Mouse (Mus musculus) heart, adult 18-20 months (tissue): Measurements from ENCODE around the gene H2-T24. TPM values are rescaled to one million over a fixed set of nuclear protein-coding genes. Genes with fewer than 3 reads are reported as not detected.
"Not testable (repeated sequence)": the region's sequence is repeated elsewhere in the genome, so short reads cannot be mapped to it uniquely, and the experiment has no call there.

ENCODE experiments used
- DNase-seq, 2 experiments: peaks; one replicate each; pipeline ENCODE4 v3.0.0; 2021 to 2022; ENCODE audit warnings: mixed read lengths in 1 of 2
- long read RNA-seq, 2 experiments: library from polyadenylated mRNA; stranded (forward); transcript quantifications; one replicate each; pipeline ENCODE4 v2.0.0; 2021
- total RNA-seq, 2 experiments: library from RNA; stranded (reverse); gene quantifications; 2 replicates each; pipeline ENCODE4 v1.2.3; 2021

Gene H2-T24
- 1 to 10 TPM; 6.5 to 6.7 TPM for total RNA-seq
- long read RNA-seq, experiment 1, result 0 reads
- long read RNA-seq, experiment 2, result 0 reads

DNA sequence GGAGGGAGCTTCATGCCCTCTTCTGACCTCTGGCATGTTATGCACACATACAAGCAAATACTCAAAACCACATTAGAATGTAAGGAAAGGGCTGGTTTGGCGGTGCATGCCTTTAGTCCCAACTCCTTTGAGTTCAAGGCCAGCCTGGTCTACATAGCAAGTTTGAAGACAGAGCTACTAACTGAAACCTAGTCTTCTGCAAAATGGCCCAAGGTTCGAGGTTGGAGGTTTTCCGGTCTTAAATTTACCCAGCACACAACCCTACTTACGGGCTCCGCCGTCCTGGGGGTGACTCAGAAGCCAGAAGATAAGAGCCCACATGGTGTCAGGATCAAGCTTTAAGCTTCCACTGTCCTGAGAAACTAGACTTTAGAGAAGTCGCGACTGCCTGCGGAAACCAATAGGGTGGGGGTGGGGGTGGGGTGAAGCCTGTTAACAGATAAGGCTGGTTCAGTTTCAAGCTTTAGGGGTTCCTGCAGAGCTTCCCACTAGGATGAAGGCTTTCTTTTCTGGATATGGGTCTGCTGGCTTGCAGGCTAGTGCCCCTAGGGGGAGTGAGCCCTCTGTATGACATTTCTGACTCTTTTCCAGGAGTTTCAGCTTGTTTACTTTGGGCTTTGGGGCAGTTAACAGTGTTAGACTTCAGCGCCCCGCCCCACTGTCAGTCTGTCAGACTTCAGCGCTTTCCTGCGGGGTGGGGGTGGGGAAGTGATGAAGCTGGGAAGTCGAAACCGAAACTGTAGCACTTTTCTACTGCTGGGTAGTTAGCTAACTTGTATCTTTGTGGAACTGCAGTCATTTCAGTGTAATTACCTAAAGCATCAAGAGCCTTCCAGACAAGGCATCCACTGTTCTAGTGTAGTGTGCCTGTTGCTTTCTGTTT, at the start of gene H2-T24:
TSS of gene H2-T24 (minus strand) at position 370 of the 883 bp plus-strand sequence.
- DNase-seq, result peak; percentile 88 to 91

DNA sequence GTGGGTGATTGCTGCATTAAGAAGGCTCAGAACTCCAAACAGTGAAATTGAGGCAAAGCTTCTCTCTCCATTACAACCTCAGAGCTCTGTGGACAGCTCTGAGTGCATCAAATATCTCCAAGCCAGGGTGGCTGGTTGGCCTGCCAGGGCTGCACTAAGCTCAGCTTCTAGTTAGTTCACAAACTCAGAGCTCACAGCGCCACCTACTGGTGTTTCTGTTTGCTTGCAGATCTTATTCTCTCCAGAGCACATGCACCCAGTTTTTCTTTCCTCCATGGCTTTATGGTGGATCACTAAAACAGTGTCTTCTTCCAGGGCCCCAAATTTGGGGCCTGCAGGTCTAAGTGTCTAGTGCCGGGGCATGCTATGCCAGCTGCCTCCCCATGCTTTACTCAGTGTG, 40.5 kb upstream of the H2-T24 start:
- peak; percentile 87 to 93 for DNase-seq

DNA sequence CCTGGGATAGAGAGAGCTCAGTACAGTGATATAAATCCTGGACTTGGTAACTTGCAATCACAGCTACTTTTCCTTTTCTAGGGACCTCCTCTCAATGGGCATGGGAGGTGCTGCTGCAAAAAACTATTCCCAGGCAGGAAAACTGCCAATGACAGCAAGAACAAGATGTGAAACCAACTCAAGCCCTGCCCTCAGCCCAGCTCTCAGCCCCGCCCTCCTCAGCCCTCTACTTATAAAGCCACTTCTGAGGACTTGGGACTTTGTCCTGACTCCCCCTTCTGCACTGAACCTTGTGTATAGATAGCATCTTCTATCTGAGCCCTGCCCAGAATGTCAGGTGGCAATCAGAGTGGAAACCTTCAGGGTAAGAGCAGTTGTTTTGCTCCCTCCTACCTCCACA, 38.0 kb upstream of the H2-T24 start, which contains the start of gene Gm11127:
TSS of gene Gm11127 (minus strand) at position 10 of the 400 bp plus-strand sequence.
- DNase-seq, result not testable (repeated sequence)

DNA sequence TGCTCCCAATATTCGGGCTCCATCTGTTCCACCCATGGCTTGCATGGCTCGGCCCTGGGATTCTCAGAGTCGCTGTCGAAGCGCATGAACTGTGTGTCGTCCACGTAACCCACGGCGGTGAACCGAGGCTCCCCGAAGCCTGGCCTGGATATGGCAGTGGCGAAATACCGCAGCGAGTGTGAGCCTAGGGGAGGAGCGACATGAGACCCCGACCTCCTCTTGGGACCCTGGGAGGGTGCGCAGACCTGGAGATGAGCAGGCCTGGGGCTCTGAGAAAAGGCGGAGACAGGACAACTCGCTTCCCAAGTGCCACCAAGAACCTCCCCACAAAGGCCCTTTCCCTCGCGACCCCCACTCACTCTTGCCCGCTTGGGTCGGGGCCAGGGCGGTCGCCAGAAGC, 37.6 kb upstream of the H2-T24 start:
- not testable (repeated sequence) for DNase-seq

DNA sequence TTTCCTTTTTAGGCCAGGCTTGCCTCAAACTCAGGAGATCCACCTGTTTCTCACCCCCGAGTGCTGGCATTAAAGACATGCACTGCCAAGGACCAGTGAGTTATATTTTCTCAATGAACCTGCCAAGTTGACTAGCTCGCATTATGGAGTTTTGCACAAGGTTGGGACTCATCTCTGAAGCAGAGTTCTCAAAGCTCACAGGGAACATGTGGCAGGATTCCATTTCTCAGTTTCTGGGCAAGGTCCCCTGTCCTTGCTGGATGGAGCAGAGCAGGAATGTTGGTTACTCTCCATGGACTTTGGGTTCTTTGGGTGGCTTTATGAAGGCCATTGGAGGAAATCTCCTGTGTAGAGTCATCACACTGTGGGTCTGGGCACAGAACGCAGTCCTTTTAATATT, 22.9 kb upstream of the H2-T24 start:
- no peak for DNase-seq

DNA sequence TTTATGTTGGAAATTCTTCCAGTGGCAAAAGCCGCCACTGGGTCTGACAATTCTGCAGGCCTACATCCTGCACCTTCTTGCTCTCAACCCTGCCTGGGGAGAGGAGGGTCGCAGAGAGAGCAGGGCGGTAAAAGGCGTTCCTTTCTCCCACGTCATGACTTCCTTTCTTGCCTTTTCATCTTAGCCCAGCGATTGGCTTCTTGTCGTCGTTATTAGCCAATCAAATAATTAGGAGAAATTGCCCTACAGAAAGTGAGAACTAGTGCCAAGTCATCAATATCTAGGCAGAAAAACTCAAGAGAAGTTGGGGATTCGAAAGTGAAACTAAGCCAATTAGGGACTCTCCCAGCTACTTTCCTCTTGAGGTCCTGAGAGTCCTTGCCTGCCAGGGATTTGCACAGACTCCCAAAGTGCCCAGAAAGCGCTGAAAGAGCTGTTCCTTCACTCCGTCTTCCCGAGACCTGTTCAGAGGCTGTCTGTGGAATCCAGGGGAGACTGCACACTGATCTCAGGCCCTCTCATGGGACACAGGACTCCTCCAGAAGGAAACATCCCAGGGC, 22.3 kb upstream of the H2-T24 start, which contains the start of the genes H2-T22 and Gm6034:
TSS of gene H2-T22 (minus strand) at position 138 of the 560 bp plus-strand sequence.
TSS of gene Gm6034 (plus strand) at position 352 of the 560 bp plus-strand sequence.
- peak; percentile 85 to 95 for DNase-seq

DNA sequence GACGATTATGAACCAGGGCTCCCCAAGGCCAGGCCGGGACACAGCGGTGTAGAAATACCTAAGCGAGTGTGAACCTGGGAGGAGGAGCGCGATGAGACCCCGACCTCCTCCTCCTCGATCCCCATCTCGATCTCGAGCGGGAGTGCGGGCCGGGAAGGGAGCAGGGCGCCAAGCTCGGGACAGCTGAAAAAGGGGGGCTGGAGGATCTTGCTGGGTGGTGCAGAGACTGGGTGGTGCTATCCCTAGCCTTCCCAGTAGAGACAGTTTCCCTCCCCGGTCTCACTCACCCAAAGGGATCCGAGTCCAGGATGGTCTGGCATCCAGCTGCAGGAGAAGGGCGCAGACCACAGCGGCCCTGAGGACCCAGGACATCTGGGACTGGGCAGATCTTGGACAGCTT, 21.7 kb upstream of the H2-T24 start:
- DNase-seq, result peak; percentile 35 to 50

DNA sequence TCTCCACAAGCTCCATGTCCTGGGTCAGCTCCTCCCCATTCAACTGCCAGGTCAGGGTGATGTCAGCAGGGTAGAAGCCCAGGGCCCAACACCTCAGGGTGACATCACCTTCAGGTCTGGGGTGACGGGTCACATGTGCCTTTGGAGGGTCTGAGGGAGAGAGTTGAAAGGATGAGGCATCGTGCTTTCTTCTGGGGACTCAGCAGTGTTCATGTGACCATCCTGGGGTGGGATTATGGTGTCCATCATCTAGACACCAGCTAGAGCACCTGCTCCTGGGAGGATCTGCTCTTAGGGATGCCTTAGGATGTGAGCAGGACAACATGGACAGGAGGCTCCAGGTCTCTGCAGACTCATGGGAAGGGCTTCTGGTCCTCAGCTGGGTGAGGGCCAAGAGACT, 20.2 kb upstream of the H2-T24 start:
- not testable (repeated sequence) for DNase-seq

DNA sequence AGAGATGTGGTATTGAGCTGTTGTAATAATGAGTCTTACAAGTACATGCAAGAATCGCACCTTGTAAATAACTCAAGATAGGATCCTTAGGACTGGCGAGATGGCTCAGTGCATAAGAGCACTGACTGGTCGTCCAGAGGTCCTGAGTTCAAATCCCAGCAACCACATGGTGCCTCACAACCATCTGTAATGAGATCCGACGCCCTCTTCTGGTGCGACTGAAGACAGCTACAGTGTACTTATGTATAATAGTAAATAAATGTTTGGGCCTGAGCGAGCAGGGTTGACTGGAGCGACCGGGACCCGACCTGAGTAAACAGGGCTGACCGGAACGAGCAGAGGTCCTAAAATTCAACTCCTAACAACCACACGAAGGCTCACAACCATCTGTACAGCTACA, 15.8 kb upstream of the H2-T24 start:
- DNase-seq, result not testable (repeated sequence)

DNA sequence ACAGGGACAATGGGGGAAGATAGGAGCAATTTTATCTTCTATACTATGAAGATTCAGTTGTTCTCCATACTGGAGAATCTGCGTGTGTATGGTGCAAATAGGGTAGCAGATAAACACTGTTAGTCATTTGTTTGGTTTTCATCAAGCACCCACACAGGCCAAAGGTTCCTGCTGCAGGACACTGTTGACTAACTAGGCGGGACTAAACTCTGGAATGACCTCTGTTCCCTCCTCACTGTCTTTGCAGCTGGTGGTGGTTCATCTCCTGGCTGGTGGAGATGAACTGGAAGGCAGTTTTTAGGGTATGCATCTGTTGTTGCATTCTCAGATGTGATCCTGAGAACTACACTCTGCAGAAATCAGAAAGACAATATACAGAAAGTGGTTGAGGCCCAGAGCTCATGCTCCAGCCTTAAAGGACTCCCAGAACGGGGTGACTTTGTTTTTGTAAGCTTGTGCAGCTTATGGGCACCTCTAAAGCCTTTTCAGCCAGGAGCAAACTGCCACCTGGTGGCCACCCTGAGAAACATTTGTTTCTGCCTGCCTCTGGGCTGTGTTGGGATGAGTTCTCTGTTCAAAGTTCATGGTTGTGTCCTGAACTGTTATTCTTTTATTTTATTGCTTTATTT, 14.8 kb upstream of the H2-T24 start:
- DNase-seq, result peak; percentile 76 to 77

DNA sequence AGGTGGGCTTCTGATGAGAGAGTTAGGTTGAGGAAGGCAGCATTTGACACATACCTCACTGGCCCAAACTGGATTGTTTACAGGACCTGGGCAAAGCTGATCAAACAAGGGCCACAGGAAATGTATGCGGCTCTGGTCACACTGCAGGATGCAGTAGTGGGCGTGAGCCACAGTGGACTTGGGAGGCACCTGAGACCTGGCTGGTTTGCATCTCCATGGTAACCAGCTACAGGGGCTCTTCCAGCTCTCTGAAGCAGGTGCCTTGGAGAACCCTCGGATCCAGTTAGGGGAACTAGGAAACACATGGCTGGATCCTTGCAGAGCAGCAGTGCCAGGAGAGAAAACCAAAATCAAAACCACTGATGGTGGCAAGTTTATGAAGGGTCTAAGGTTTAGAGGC, 14.2 kb upstream of the H2-T24 start:
- DNase-seq, result not testable (repeated sequence)

DNA sequence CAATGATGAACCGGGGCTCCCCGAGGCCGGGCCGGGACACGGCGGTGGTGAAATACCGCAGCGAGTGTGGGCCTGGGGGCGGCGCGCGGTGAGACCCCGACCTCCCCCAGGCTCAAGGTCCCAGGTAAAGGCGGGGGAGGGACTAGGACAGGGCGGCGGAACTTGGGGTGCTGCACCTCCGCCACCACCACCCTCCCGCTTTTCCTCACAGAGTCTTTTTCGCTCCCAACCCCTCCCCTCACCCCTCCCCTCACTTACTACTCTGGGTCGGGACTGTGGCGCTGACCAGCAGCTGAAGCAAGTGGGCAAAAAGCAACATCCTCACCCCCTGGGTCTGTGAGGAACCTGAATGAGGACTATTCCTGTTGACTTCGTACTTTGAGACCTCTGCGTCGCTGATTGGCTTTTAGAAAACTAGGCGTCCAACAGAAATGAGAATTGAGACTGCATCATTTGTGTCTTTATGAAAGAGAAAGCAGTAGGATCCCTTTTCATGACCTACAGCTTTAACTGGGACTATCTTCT, 12.1 kb upstream of the H2-T24 start, which contains the start of gene H2-T23:
TSS of gene H2-T23 (minus strand) at position 505 of the 525 bp plus-strand sequence.
- peak; percentile 78 to 83 for DNase-seq

DNA sequence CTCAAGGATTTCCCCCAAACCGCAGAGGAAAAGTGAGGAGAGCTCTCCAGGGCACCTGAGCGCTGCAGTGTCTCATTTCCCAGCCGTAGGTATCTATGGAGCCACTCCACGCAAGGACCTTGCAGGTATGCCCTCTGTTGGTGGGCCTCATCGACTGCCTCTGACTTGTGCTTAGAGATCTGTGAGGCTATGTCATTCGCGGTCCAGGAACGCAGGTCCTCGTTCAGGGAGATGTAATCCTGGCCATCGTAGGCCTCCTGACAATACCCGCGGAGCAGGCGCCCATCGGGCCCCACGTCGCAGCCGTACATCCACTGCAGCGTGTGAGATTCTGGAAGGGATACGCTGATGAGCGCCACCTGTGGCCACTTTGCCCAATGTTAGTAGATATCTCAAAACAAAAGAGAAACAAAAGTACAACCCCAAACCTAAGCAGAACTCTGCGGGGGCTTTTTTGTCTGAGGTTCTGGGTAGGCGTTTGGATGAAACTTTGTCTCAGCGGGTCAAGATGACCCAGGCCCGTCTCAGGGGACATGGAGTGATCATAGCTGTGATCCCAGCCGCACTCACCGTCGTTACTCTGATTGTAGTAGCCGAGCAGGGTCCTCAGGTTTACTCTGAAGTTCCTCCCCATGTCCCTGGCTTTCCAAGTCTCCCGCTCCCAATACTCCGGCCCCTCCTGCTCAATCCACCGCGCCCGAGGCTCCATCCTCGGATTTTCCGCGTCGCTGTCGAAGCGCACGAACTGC, 11.4 kb upstream of the H2-T24 start:
- DNase-seq, result peak; percentile 65 to 76

DNA sequence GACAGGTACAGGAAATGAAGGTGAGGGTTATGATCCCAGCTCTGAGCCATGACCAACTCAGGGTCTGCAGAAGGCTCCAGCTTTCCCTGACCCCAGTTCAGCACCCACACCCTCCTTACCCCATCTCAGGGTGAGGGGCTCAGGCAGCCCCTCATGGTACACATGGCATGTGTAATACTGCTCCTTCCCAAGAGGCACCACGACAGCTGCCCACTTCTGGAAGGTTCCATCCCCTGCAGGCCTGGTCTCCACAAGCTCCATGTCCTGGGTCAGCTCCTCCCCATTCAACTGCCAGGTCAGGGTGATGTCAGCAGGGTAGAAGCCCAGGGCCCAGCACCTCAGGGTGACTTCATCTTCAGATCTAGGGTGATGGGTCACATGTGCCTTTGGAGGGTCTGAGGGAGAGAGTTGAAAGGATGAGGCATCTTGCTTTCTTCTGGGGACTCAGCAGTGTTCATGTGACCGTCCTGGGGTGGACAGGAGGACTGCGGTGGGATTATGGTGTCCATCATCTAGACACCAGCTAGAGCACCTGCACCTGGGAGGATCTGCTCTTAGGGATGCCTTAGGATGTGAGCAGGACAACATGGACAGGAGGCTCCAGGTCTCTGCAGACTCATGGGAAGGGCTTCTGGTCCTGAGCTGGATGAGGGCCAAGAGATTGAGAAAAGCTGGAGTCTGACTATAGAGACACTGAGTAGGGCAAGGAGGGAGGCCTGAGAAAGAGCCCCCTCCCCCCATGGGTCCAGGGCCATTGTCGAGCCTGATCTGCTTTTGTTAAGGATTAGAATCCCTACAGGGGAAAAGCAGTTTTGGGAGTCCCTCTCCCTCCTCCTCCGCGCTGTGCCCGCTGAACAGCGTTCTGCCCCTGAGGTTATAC, 10.6 kb upstream of the H2-T24 start:
- DNase-seq, result peak in 1 of 2 experiments; percentile 34

DNA sequence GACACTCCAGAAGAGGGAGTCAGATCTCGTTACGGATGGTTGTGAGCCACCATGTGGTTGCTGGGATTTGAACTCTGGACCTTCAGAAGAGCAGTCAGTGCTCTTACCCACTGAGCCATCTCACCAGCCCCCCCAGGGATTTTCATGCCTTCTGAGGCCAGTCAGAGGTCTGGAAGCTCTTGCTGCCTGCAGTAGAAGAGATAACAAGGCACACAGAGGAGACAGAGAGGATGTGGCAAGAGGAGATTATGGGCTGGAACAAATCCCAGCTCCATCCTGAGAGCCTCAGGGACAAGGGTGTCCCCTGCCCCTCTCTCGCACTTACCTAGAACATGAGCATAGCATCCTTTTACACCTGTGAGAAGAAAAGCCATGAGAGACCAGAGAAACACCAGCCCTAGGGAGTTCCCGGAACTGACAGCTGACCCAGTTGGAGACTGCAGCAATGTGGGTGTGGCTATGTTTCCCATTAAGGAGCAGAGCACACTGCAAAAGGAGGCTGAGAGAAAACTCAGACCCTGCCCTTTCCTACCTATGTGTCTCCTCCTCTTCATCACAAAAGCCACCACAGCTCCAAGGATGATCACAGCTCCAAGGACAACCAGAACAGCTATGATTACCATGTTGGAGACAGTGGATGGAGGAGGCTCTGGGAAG, 9.8 kb upstream of the H2-T24 start:
- DNase-seq, result peak; percentile 54 to 61

DNA sequence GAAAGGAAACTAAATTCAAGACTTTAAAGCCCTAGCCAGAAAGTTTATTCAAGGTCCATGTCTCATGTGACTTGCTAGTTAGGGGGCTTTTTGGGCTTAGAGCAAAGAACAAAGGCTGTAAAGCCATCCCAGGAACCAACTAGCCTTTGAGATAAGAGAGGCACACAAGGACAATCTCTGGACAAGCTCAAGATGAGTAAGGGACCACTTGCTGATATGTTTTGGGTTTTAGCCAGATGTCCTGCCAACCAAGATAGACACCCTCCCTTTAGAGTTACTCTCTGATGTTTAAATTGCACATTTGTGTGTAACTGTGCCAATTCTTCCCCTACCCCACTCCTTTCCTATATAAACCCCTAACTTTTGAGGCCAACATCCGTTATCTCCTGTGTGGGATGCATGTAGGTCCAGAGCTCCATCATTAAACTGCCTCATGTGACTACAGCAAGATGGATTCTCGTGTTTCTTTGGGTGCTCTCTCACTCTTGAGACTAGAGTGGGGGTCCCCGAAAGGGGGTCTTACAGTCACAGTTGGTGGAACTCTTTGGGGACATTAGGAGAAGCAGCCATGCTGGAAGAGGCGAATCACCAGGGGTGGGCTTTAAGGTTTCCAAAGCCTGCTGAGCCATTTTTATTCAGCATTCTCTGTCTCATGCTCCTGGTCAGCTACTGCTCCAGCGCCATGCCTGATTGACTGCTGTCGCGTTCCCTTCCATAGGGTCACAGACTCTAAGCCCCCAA, 8.7 kb upstream of the H2-T24 start:
- DNase-seq, result no peak

DNA sequence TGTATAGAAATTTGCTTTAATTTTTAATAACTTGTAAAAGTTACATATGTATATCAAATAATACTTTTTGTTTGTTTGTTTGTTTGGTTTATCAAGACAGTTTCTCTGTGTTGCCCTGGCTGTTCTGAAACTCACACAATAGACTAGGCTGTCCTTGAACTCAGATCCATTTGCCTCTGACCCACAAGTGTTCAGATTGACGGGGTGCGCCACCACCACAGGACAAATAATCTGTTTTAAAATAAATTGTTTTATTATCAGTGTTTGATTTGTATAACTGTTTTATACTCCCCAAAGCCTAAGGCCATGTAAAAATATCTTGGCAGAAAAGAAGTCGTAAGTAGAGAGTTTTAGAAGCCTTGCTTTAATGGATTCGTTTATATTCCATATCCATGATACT, 7.3 kb upstream of the H2-T24 start:
- DNase-seq, result no peak

DNA sequence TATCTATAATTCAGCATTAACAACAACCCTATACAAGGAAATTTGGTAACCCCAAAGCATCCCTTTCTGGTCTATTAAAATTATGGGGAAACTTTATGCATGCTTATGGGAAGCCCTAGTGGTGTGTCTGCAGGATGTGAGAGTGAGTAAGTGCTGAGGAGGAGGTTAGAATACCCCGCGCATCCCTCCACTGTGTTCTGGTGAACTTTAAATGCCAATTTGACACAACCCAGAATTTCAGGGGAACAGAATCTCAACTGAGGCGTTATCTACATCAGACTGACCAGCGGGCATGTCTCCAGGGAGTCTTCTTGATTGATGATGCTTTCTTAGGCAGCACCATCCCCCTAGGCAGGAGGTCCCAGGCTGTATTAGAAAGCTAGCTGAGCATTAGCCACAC, 5.5 kb upstream of the H2-T24 start:
- no peak for DNase-seq

DNA sequence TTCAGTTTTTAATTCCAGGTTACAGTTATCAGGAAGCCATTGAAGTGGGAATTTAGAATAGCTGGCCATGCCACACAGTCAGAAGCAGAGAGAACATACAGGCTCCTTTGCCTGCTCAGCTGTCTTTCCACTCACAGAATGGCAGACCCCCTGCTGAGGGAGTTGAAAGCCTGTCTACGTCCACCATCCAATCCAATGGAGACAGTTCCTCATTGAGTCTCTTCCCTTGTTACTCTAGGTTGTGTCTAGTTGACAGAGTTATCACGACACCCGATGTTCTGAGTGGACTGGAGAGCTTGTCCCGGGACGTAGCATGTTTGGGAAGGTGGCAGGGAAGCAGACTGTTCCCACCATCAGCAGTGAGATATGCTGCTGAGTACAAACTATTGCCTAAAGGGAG, 4.8 kb upstream of the H2-T24 start:
- DNase-seq, result no peak
